Mouse (Mus musculus): Measurements from ENCODE around the gene Jaml. TPM values are rescaled to one million over a fixed set of nuclear protein-coding genes. Genes with fewer than 3 reads are reported as not detected.
A peak's percentile ranks its signal among the peaks of the same experiment; 100 is the strongest.
"Not testable (repeated sequence)": the region's sequence is repeated elsewhere in the genome, so short reads cannot be mapped to it uniquely, and the experiment has no call there.

Gene Jaml
- polyA plus RNA-seq (2015; fragmentation: Nextera tagmentation; extraction: Ambion mirVana): 0.61 and 0.70 TPM in 2 replicates

DNA sequence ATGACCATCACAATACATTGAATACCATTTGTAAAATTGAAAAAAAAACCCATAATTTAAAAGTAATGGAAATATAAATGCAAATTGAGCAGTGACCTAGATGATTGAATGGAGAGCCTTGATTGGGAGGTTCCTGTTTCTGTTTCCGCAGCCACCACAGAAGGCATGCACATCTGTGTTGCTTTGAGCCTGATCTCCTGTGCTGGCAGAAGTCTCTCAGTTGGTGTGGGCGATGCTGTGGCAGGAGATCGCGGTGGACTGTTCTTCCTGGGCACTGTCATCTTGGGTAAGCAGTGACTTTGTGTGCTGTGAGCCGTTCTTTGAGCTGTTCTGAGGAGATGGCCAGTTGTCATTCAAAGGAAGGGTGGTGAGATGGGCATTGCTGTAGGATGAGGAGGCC is at the start of gene Jaml:
Gene Jaml (plus strand): TSS at position 173 of the 400 bp plus-strand sequence.
- no peak for TF ChIP-seq CTCF (IDR thresholded peaks at IDR 0.05; ENCODE audit: low read depth)
- no peak within 1 kb of the TSS for H3K27ac ChIP-seq
- 85% methylated on average over 5 of the region's 5 CpGs for WGBS
- ATAC-seq (replicated peaks; ENCODE audit: low FRiP score, low read depth) (no peak), DNase-seq (ENCODE audit: low spot score) (no peak)
- H3K9ac ChIP-seq (ENCODE audit: low read depth, low read length): no peak within 1 kb of the TSS
- no peaks in the 10 kb centered on the region for H3K9me3 ChIP-seq (replicated peaks; ENCODE audit: low read length)
- no peak within 1 kb of the TSS for H3K4me2 ChIP-seq (ENCODE audit: low read length)
- no peaks in the 10 kb centered on the region for H3K36me3 ChIP-seq (ENCODE audit: insufficient read depth, low read length)
- H3K4me3 ChIP-seq (replicated peaks; ENCODE audit: low read depth, low read length): no peak within 1 kb of the TSS
- H3K4me1 ChIP-seq (replicated peaks; ENCODE audit: insufficient read depth, low read length): no peaks in the 10 kb centered on the region
- H3K27me3 ChIP-seq (ENCODE audit: insufficient read depth, low read length): no peaks in the 10 kb centered on the region

GRCm38 (mm10) chr9:45030341-45030740 is 48.6 kb upstream of the Jaml start:
- Histone ChIP-seq H3K36me3 (ENCODE audit: insufficient read depth, low read length) (no peaks in the 10 kb centered on the region), H3K27me3 (ENCODE audit: insufficient read depth, low read length) (no peaks in the 10 kb centered on the region), H3K4me2 (ENCODE audit: low read length) (no peak overlapping the region), H3K9me3 (replicated peaks; ENCODE audit: low read length) (no peaks in the 10 kb centered on the region), H3K9ac (ENCODE audit: low read depth, low read length) (no peak overlapping the region), H3K4me1 (replicated peaks; ENCODE audit: insufficient read depth, low read length) (no peaks in the 10 kb centered on the region), H3K4me3 (replicated peaks; ENCODE audit: low read depth, low read length) (no peak overlapping the region), H3K27ac (no peak overlapping the region)
- no peak for DNase-seq (ENCODE audit: low spot score)
- WGBS: 60% methylated on average over 6 of the region's 6 CpGs
- TF ChIP-seq CTCF (IDR thresholded peaks at IDR 0.05; ENCODE audit: low read depth): no peak
- ATAC-seq (replicated peaks; ENCODE audit: low FRiP score, low read depth): no peak

- no peak overlapping the region for H3K9ac ChIP-seq (ENCODE audit: low read depth, low read length)
- no peaks in the 10 kb centered on the region for H3K4me1 ChIP-seq (replicated peaks; ENCODE audit: insufficient read depth, low read length)
- WGBS: 70% methylated on average over 2 of the region's 2 CpGs
- H3K4me2 ChIP-seq (ENCODE audit: low read length): no peak overlapping the region
- H3K36me3 ChIP-seq (ENCODE audit: insufficient read depth, low read length): no peaks in the 10 kb centered on the region
- H3K27ac ChIP-seq: no peak overlapping the region
- H3K27me3 ChIP-seq (ENCODE audit: insufficient read depth, low read length): no peaks in the 10 kb centered on the region
- H3K9me3 ChIP-seq (replicated peaks; ENCODE audit: low read length): no peaks in the 10 kb centered on the region
- TF ChIP-seq CTCF (IDR thresholded peaks at IDR 0.05; ENCODE audit: low read depth): no peak
- H3K4me3 ChIP-seq (replicated peaks; ENCODE audit: low read depth, low read length): no peak overlapping the region
- DNase-seq (ENCODE audit: low spot score) (no peak), ATAC-seq (replicated peaks; ENCODE audit: low FRiP score, low read depth) (no peak)
These were observed 46.7 kb upstream of the Jaml start for GRCm38 (mm10) chr9:45032261-45032660.

- H3K4me2 ChIP-seq (ENCODE audit: low read length): no peak overlapping the region
- DNase-seq (ENCODE audit: low spot score): no peak
These were observed 44.5 kb upstream of the Jaml start for GRCm38 (mm10) chr9:45034526-45034925.

GRCm38 (mm10) chr9:45037803-45038202 is 41.2 kb upstream of the Jaml start:
- DNase-seq (ENCODE audit: low spot score); H3K4me1 ChIP-seq (replicated peaks; ENCODE audit: insufficient read depth, low read length); H3K27me3 ChIP-seq (ENCODE audit: insufficient read depth, low read length); ATAC-seq (replicated peaks; ENCODE audit: low FRiP score, low read depth); H3K4me3 ChIP-seq (replicated peaks; ENCODE audit: low read depth, low read length); H3K9me3 ChIP-seq (replicated peaks; ENCODE audit: low read length); H3K4me2 ChIP-seq (ENCODE audit: low read length); H3K36me3 ChIP-seq (ENCODE audit: insufficient read depth, low read length); H3K27ac ChIP-seq; H3K9ac ChIP-seq (ENCODE audit: low read depth, low read length): not testable (repeated sequence)
- 86% methylated on average over 1 of the region's 1 CpGs for WGBS

More at GRCm38 (mm10) chr9:45034526-45034925, 44.5 kb upstream of the Jaml start:
- no peak for TF ChIP-seq CTCF (IDR thresholded peaks at IDR 0.05; ENCODE audit: low read depth)
- Histone ChIP-seq H3K27me3 (ENCODE audit: insufficient read depth, low read length) (no peaks in the 10 kb centered on the region), H3K9me3 (replicated peaks; ENCODE audit: low read length) (no peaks in the 10 kb centered on the region), H3K4me3 (replicated peaks; ENCODE audit: low read depth, low read length) (no peak overlapping the region), H3K4me1 (replicated peaks; ENCODE audit: insufficient read depth, low read length) (no peaks in the 10 kb centered on the region), H3K9ac (ENCODE audit: low read depth, low read length) (no peak overlapping the region), H3K36me3 (ENCODE audit: insufficient read depth, low read length) (no peaks in the 10 kb centered on the region), H3K27ac (no peak overlapping the region)
- no peak for ATAC-seq (replicated peaks; ENCODE audit: low FRiP score, low read depth)
- WGBS: 90% methylated on average over 3 of the region's 3 CpGs

GRCm38 (mm10) chr9:45039499-45039898 is 39.5 kb upstream of the Jaml start, which contains the start of gene Mpzl2:
Gene Mpzl2 (plus strand): TSS chr9:45039799.
- Histone ChIP-seq H3K27ac (peak within 1 kb of the TSS; percentile 51), H3K4me3 (replicated peaks; ENCODE audit: low read depth, low read length) (0 out of 2 replicates have a peak within 1 kb of the TSS, but pooled peaks have one; percentile 1), H3K4me1 (replicated peaks; ENCODE audit: insufficient read depth, low read length) (0 out of 2 replicates have a peak, but pooled peaks cover 7% of the 10 kb centered on the region), H3K9ac (ENCODE audit: low read depth, low read length) (0 out of 2 replicates have a peak within 1 kb of the TSS, but pooled peaks have one; percentile 23), H3K9me3 (replicated peaks; ENCODE audit: low read length) (no peaks in the 10 kb centered on the region), H3K4me2 (ENCODE audit: low read length) (peak within 1 kb of the TSS; percentile 40), H3K27me3 (ENCODE audit: insufficient read depth, low read length) (no peaks in the 10 kb centered on the region), H3K36me3 (ENCODE audit: insufficient read depth, low read length) (no peaks in the 10 kb centered on the region)
- TF ChIP-seq CTCF (IDR thresholded peaks at IDR 0.05; ENCODE audit: low read depth): no peak
- no peak for DNase-seq (ENCODE audit: low spot score)
- ATAC-seq (replicated peaks; ENCODE audit: low FRiP score, low read depth): no peak
- 62% methylated on average over 5 of the region's 5 CpGs for WGBS
